Mouse (Mus musculus) stomach, embryonic 16.5 days (tissue): ENCODE data around the gene Nr2f2. TPM values are rescaled to one million over a fixed set of nuclear protein-coding genes. Genes with fewer than 3 reads are reported as not detected.

Experiments used
- ATAC-seq: fragments of 200-750 bp; cut with Nextera tagmentation; 2 replicates; pipeline ENCODE4 v1.8.0; 2017; ENCODE audit warnings: moderate number of reproducible peaks, moderate TSS enrichment; ENCODE audit not compliant: insufficient read depth, low FRiP score
- H3K27ac ChIP-seq: fragments of 300-500 bp; sonication (generic); 2 replicates; pipeline ENCODE4 v1.5.1; 2014; ENCODE audit warnings: low read length
- H3K27me3 ChIP-seq: fragments of 300-500 bp; sonication (generic); 2 replicates; pipeline ENCODE4 v1.6.1; 2014; ENCODE audit warnings: low read length, control low read depth, mixed read lengths; ENCODE audit not compliant: control insufficient read depth, insufficient read depth
- H3K36me3 ChIP-seq: fragments of 300-500 bp; sonication (generic); 2 replicates; pipeline ENCODE4 v1.6.1; 2014; ENCODE audit warnings: low read length; ENCODE audit not compliant: control insufficient read depth, insufficient read depth
- H3K4me1 ChIP-seq: fragments of 300-500 bp; sonication (generic); 2 replicates; pipeline ENCODE4 v1.6.1; 2014; ENCODE audit warnings: low read length, control low read depth, mixed read lengths; ENCODE audit not compliant: control insufficient read depth, insufficient read depth
- H3K4me2 ChIP-seq: fragments of 300-500 bp; sonication (generic); 2 replicates; pipeline ENCODE4 v1.6.1; 2014; ENCODE audit warnings: low read depth, low read length, mixed read lengths
- H3K4me3 ChIP-seq: fragments of 300-500 bp; sonication (generic); replicated peaks from 2 replicates; pipeline ENCODE4 v1.5.1; 2014; ENCODE audit warnings: mild to moderate bottlenecking, low read length
- H3K9ac ChIP-seq: fragments of 300-500 bp; sonication (generic); 2 replicates; pipeline ENCODE4 v1.6.1; 2014; ENCODE audit warnings: low read length
- H3K9me3 ChIP-seq: fragments of 300-500 bp; sonication (generic); replicated peaks from 2 replicates; pipeline ENCODE4 v1.6.1; 2016; ENCODE audit warnings: low read length, control low read depth; ENCODE audit not compliant: control insufficient read depth
- WGBS: fragments of 180-500 bp; shearing (Covaris S2); extraction: QIAGEN DNeasy Blood & Tissue Kit; methylation state at CpG from one replicate; pipeline ENCODE4 v1.1.7; 2014; 5-methylcytosine and 5-hydroxymethylcytosine counted together
- polyA plus RNA-seq: library from polyadenylated mRNA; unstranded; fragments of >200 nt; fragmentation: Nextera tagmentation; extraction: Ambion mirVana; gene quantifications from 2 replicates; pipeline ENCODE4 v1.2.1, GENCODE M21; 2015

Gene Nr2f2
- polyA plus RNA-seq, 1 experiment from 2014 or later: 64.6 TPM

GRCm38 (mm10) chr7:70332926-70333664 lies 33.4 kb downstream of the Nr2f2 start:
- Histone ChIP-seq H3K4me3 (peak overlapping the region; percentile 51; the same call in 1 of the 2 replicates), H3K27ac (peak overlapping the region; percentile 28; the same call in 1 of the 2 replicates), H3K4me1 (peaks cover 15% of the 10 kb centered on the region; the same call in 1 of the 2 replicates), H3K36me3 (no peaks in the 10 kb centered on the region), H3K9ac (peak overlapping the region; percentile 69; the same call in 1 of the 2 replicates), H3K4me2 (peak overlapping the region; percentile 66), H3K27me3 (peaks cover 20% of the 10 kb centered on the region), H3K9me3 (no peaks in the 10 kb centered on the region)
- WGBS: 45% methylated on average over 14 of the region's 14 CpGs
- no peak for ATAC-seq

GRCm38 (mm10) chr7:70332064-70332850 lies 34.3 kb downstream of the Nr2f2 start:
- Histone ChIP-seq H3K36me3 (no peaks in the 10 kb centered on the region), H3K4me2 (peak overlapping the region; percentile 66), H3K9ac (peak overlapping the region; percentile 69), H3K4me3 (peak overlapping the region; percentile 51), H3K9me3 (no peaks in the 10 kb centered on the region), H3K27me3 (peaks cover 20% of the 10 kb centered on the region), H3K4me1 (peaks cover 12% of the 10 kb centered on the region; the same call in 1 of the 2 replicates), H3K27ac (peak overlapping the region; percentile 28)
- WGBS: 14% methylated on average over 26 of the region's 26 CpGs
- ATAC-seq: no peak

GRCm38 (mm10) chr7:70331243-70332063 lies 35.1 kb downstream of the Nr2f2 start:
- Histone ChIP-seq H3K27ac (peak overlapping the region; percentile 28), H3K4me1 (peaks cover 12% of the 10 kb centered on the region; the same call in 1 of the 2 replicates), H3K27me3 (peaks cover 20% of the 10 kb centered on the region), H3K4me3 (peak overlapping the region; percentile 51), H3K36me3 (no peaks in the 10 kb centered on the region), H3K9me3 (no peaks in the 10 kb centered on the region), H3K9ac (peak overlapping the region; percentile 69), H3K4me2 (peak overlapping the region; percentile 66)
- WGBS: under 1% methylated on average over 48 of the region's 48 CpGs
- peak; percentile 69; the same call in 1 of the 2 replicates for ATAC-seq

DNA sequence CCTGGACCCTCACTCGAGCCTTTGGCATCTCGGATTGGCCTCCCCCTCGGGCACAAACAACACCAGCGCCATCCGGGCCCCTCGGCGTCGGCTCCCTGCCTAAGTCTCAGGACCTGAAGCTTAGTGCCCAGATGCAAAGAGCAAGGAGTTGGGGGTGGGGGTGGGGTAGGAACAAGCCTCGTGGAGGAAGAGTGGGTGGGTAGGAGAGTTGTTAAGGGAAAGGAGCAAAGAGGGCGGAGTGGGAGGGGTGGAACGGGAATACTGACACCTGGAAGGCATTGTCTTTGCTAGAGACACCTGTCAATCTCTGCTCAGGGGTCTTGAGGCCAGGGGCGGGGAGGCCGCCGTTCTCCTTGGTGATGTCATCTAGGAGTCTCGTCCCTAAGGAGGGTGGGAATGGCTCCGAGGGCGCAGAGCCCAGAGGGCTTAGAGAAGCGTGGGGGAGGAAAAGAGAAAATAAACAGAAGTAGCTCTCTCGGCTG lies 35.7 kb downstream of the Nr2f2 start:
- Histone ChIP-seq H3K27ac (no peak overlapping the region), H3K4me1 (peaks cover 12% of the 10 kb centered on the region; the same call in 1 of the 2 replicates), H3K4me2 (peak overlapping the region; percentile 66), H3K36me3 (no peaks in the 10 kb centered on the region), H3K27me3 (peaks cover 24% of the 10 kb centered on the region), H3K9me3 (no peaks in the 10 kb centered on the region), H3K4me3 (peak overlapping the region; percentile 51), H3K9ac (peak overlapping the region; percentile 49; the same call in 1 of the 2 replicates)
- 3% methylated on average over 19 of the region's 19 CpGs for WGBS
- peak; percentile 48 for ATAC-seq

DNA sequence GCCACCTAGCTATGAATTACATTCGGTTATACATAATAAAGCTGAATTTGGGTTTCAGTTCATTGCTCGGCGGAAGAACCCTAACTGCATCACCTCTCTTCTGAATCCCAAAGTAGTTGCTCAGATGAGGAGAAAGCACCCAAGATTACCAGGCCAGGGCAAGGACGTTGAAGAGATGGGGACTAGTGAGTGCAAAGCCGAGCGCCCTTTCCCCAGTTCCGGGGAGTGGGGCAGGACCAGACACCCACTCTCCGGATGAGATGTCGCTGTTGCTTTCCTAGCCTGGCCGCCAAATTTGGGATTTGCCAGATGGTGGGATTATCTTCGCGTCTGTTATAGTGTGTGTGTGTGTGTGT lies 36.4 kb downstream of the Nr2f2 start:
- Histone ChIP-seq H3K36me3 (no peaks in the 10 kb centered on the region), H3K27ac (no peak overlapping the region), H3K4me1 (peaks cover 14% of the 10 kb centered on the region; the same call in 1 of the 2 replicates), H3K4me2 (peak overlapping the region; percentile 66; the same call in 1 of the 2 replicates), H3K9ac (no peak overlapping the region), H3K9me3 (no peaks in the 10 kb centered on the region), H3K4me3 (peak overlapping the region; percentile 18), H3K27me3 (peaks cover 24% of the 10 kb centered on the region)
- WGBS: 24% methylated on average over 12 of the region's 12 CpGs
- ATAC-seq: no peak

- Histone ChIP-seq H3K36me3 (no peaks in the 10 kb centered on the region), H3K27ac (no peak overlapping the region), H3K9me3 (no peaks in the 10 kb centered on the region), H3K4me2 (peak overlapping the region; percentile 66; the same call in 1 of the 2 replicates), H3K9ac (no peak overlapping the region), H3K27me3 (peaks cover 26% of the 10 kb centered on the region), H3K4me3 (no peak overlapping the region), H3K4me1 (peaks cover 13% of the 10 kb centered on the region; the same call in 1 of the 2 replicates)
- WGBS: 43% methylated on average over 19 of the region's 19 CpGs
- no peak for ATAC-seq
These were observed 36.9 kb downstream of the Nr2f2 start for GRCm38 (mm10) chr7:70329521-70330206.

DNA sequence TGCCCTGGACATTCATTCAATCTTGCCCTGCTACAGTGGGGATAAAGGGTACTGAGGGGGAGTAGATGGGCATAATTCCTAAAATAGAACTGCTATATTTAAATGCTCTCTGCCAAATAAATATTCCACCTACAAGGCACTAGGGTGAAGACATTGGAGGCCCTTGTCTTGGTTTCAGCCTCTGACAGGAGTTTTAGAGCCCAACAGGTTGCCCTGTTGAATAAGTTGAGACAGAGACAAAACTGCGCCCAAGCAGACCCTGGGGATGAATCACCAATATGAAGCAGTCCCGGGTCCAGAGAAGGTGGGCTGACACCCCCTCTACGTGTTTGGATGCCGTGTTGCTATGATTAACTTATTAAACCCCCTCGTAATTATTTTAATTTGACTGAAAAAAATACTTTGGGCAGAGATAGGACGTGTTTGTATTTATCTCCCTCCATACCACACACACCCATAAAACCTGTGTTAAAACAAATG lies 37.5 kb downstream of the Nr2f2 start:
- ATAC-seq: no peak
- H3K4me3 ChIP-seq: no peak overlapping the region
- peaks cover 12% of the 10 kb centered on the region; the same call in 1 of the 2 replicates for H3K4me1 ChIP-seq
- H3K4me2 ChIP-seq: no peak overlapping the region
- no peak overlapping the region for H3K27ac ChIP-seq
- H3K36me3 ChIP-seq: no peaks in the 10 kb centered on the region
- peaks cover 29% of the 10 kb centered on the region for H3K27me3 ChIP-seq
- no peaks in the 10 kb centered on the region for H3K9me3 ChIP-seq
- H3K9ac ChIP-seq: no peak overlapping the region
- 52% methylated on average over 6 of the region's 6 CpGs for WGBS
